Mouse (Mus musculus) kidney, embryonic 14.5 days (tissue): ENCODE data around the gene Pnkp. TPM values are rescaled to one million over a fixed set of nuclear protein-coding genes. Genes with fewer than 3 reads are reported as not detected.

Experiments used
- ATAC-seq: fragments of 200-750 bp; cut with Nextera tagmentation; 2 replicates; pipeline ENCODE4 v1.8.0; 2017; ENCODE audit warnings: moderate number of reproducible peaks, mild to moderate bottlenecking, moderate TSS enrichment, moderate library complexity; ENCODE audit not compliant: low FRiP score, low TSS enrichment
- H3K27ac ChIP-seq: fragments of 300-500 bp; sonication (generic); 2 replicates; pipeline ENCODE4 v1.5.1; 2014; ENCODE audit warnings: low read depth, mild to moderate bottlenecking, low read length, moderate library complexity, mixed read lengths
- H3K27me3 ChIP-seq: fragments of 300-500 bp; sonication (generic); 2 replicates; pipeline ENCODE4 v1.6.1; 2014; ENCODE audit warnings: mild to moderate bottlenecking, low read length; ENCODE audit not compliant: control insufficient read depth, insufficient read depth
- H3K36me3 ChIP-seq: fragments of 300-500 bp; sonication (generic); 2 replicates; pipeline ENCODE4 v1.6.1; 2014; ENCODE audit warnings: low read length, mixed read lengths; ENCODE audit not compliant: control insufficient read depth, insufficient read depth
- H3K4me1 ChIP-seq: fragments of 300-500 bp; sonication (generic); 2 replicates; pipeline ENCODE4 v1.6.1; 2014; ENCODE audit warnings: low read length, mixed read lengths; ENCODE audit not compliant: control insufficient read depth, insufficient read depth
- H3K4me2 ChIP-seq: fragments of 300-500 bp; sonication (generic); replicated peaks from 2 replicates; pipeline ENCODE4 v1.6.1; 2014; ENCODE audit warnings: low read depth, mild to moderate bottlenecking, low read length
- H3K4me3 ChIP-seq: fragments of 300-500 bp; sonication (generic); 2 replicates; pipeline ENCODE4 v1.5.1; 2014; ENCODE audit warnings: mild to moderate bottlenecking, low read length
- H3K9ac ChIP-seq: fragments of 300-500 bp; sonication (generic); 2 replicates; pipeline ENCODE4 v1.6.1; 2014; ENCODE audit warnings: low read depth, mild to moderate bottlenecking, low read length, moderate library complexity
- H3K9me3 ChIP-seq: fragments of 300-500 bp; sonication (generic); 2 replicates; pipeline ENCODE4 v1.6.1; 2016; ENCODE audit warnings: low read length; ENCODE audit not compliant: control insufficient read depth
- WGBS: fragments of 180-500 bp; shearing (Covaris S2); extraction: QIAGEN DNeasy Blood & Tissue Kit; methylation state at CpG from one replicate; pipeline ENCODE4 v1.1.7; 2014; 5-methylcytosine and 5-hydroxymethylcytosine counted together
- polyA plus RNA-seq: library from polyadenylated mRNA; unstranded; fragments of >200 nt; fragmentation: Nextera tagmentation; extraction: Ambion mirVana; gene quantifications from 2 replicates; pipeline ENCODE4 v1.2.1, GENCODE M21; 2014

Pnkp gene
- polyA plus RNA-seq, 1 experiment from 2014 or later = 30.4 TPM

DNA sequence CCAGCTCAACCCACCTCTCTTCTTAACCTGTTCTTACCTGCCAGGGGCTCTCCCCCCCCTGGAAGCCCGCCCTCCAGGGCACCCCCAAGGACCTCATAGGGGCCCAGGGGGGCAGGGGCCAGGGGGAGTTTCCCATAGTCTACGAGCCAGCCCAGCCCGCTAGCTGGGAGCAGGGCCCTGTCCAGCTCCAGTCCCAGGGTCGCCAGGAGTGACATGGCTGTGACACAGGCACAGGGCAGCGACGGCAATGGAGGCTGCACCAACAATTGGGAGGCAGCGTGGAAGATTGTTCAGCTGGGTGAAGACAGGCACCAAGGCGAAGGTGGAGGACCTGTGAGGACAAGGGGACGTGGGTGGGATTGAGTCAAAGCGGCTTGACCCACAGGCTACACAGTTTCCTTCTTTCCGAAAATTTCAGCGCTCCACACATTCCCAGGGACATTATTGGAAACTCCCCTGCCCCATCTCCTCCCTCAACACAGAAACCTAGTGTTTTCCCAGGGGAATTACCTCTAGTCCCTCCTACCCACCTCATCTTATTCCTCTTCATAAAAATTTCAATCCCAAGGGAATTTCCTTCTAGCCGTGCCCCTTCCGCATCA lies 41.9 kb upstream of the Pnkp start:
- Histone ChIP-seq H3K9ac (peak overlapping the region; percentile 98; the same call in 1 of the 2 replicates), H3K4me2 (peak overlapping the region; percentile 67), H3K4me1 (peaks cover 20% of the 10 kb centered on the region), H3K9me3 (no peaks in the 10 kb centered on the region), H3K27me3 (no peaks in the 10 kb centered on the region), H3K4me3 (peak overlapping the region; percentile 87), H3K36me3 (peaks cover 11% of the 10 kb centered on the region; the same call in 1 of the 2 replicates), H3K27ac (peak overlapping the region; percentile 99; the same call in 1 of the 2 replicates)
- 0 out of 2 replicates have a peak, but pooled peaks have one; percentile 0 for ATAC-seq
- WGBS = 35% methylated on average over 14 of the region's 14 CpGs

DNA sequence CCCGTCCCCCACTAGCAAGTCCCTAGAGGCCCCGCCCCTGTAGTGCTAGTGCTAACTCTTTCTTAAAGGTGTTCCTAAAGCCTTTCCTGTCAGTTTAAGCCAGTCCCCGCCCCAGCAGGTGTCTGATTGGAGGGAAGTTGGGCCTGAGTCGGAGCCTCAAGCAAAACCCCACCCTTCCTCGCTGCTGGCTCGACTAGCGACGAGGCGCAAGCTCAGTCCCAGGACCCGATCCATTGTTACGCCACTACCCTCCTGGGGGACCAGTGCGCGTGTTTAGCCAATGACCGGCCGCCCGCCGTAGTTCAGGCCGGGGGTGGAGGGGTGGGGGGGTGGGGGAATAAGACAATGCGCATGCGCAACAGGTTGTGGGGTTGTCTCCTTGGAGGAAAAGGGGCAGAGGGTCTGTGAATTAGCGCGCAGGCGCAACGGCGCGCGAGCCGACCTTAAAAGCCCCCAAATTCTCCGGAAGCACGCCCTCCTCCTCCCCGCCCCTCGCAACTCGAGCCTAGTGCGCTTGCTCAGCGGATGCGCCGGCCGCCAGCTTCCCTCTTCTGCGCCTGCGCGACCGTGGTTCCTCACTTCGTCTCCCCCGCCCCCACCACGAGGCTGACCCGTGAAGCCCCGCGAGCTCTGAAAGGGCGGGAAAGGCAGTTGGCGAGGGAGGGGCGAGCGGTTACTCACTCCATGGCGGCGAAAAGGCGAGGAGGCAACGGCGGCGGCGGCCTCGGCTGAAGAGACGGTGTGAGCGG lies 41.0 kb upstream of the Pnkp start, which contains the start of the genes Nup62 and Il4i1:
Nup62 (plus strand) TSS at position 368 of the 749 bp plus-strand sequence.
Il4i1 (plus strand) TSS at position 667 of the 749 bp plus-strand sequence.
- peaks cover 23% of the 10 kb centered on the region for H3K4me1 ChIP-seq
- peak within 1 kb of the TSS; percentile 87 for H3K4me3 ChIP-seq
- no peaks in the 10 kb centered on the region for H3K9me3 ChIP-seq
- WGBS = 1% methylated on average over 62 of the region's 62 CpGs
- peak within 1 kb of the TSS; percentile 67 for H3K4me2 ChIP-seq
- peaks cover 11% of the 10 kb centered on the region; the same call in 1 of the 2 replicates for H3K36me3 ChIP-seq
- H3K9ac ChIP-seq = peak within 1 kb of the TSS; percentile 98
- peak within 1 kb of the TSS; percentile 99 for H3K27ac ChIP-seq
- ATAC-seq = peak; percentile 96
- H3K27me3 ChIP-seq = no peaks in the 10 kb centered on the region

DNA sequence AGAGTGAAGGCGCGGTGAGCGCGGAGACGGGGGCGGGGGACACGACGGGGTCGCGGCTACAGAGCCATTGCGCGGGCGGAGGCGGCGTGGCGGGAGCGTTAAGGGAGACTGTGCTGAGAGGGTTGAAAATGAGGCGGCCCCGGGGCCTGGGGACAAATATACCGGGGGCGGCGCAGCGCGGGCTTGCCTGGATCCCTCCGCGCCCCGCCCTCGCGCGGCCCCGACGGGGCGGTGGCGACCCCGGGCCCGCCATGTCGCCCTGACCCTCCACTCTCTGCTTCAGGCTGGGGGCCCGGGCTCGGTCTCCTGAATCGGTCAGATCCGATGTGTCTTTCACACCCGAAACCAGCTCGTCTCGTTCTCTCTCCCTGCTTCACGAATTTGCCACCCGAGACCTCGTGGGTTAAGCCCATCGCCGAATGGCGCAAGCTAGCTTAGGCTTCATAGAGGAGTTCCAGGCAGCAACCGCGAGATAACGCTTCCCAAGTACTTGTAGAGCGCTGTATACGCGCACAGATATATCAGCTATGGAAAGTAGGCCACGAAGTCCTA lies 40.4 kb upstream of the Pnkp start, which contains the start of gene Atf5:
Atf5 (minus strand) TSS at position 189 of the 552 bp plus-strand sequence.
- peak within 1 kb of the TSS; percentile 67 for H3K4me2 ChIP-seq
- H3K4me3 ChIP-seq = peak within 1 kb of the TSS; percentile 87
- peak within 1 kb of the TSS; percentile 99 for H3K27ac ChIP-seq
- H3K9me3 ChIP-seq = no peaks in the 10 kb centered on the region
- no peaks in the 10 kb centered on the region for H3K27me3 ChIP-seq
- peaks cover 28% of the 10 kb centered on the region for H3K4me1 ChIP-seq
- H3K36me3 ChIP-seq = peaks cover 7% of the 10 kb centered on the region; the same call in 1 of the 2 replicates
- H3K9ac ChIP-seq = peak within 1 kb of the TSS; percentile 98
- WGBS = under 1% methylated on average over 41 of the region's 57 CpGs
- ATAC-seq = peak; percentile 32

DNA sequence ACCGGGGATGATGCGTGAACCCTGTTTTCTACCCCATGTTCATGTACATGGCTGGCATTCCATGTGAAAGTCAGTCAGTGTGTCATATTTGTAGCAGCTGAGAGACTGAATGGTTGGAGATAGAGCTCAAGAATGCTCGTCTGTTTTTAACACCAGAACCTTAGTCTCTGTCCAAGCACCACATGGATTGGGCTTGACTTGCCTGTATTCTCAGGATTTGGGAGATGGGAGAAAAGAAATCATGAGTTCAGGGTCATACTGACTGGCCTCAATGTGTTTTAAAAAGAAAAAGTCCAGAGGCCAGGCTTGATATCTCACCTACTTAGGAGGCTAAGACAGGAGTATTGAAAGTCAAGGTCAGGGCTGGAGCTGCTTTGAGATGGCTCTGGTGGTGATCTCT lies 39.5 kb upstream of the Pnkp start:
- Histone ChIP-seq H3K9me3 (no peaks in the 10 kb centered on the region), H3K36me3 (peaks cover 7% of the 10 kb centered on the region; the same call in 1 of the 2 replicates), H3K27me3 (no peaks in the 10 kb centered on the region), H3K4me2 (peak overlapping the region; percentile 67), H3K4me3 (peak overlapping the region; percentile 87), H3K4me1 (peaks cover 28% of the 10 kb centered on the region), H3K27ac (no peak overlapping the region), H3K9ac (peak overlapping the region; percentile 98)
- WGBS = 31% methylated on average over 3 of the region's 3 CpGs
- no peak for ATAC-seq

DNA sequence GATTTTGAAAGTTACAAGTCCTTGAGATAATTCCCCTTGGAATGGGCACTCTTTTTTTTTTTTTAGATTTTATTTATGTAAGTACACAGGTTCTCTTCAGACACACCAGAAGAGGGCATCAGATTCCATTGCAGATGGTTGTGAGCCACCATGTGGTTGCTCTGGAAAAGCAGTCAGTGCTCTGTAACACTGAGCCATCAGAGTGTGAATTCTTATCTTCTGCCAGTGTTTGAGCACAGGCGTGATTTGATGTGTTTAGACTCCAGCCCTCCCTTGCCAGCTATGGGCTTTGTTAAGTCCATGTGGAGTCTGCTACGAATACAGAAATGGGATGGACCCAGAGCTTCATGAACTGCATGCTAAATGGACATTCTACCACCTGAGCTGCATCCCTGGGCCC lies 38.8 kb upstream of the Pnkp start:
- Histone ChIP-seq H3K4me2 (peak overlapping the region; percentile 67), H3K9me3 (no peaks in the 10 kb centered on the region), H3K27me3 (no peaks in the 10 kb centered on the region), H3K36me3 (peaks cover 7% of the 10 kb centered on the region; the same call in 1 of the 2 replicates), H3K9ac (peak overlapping the region; percentile 98; the same call in 1 of the 2 replicates), H3K4me3 (peak overlapping the region; percentile 87), H3K27ac (no peak overlapping the region), H3K4me1 (peaks cover 28% of the 10 kb centered on the region)
- ATAC-seq = no peak
- 40% methylated on average over 2 of the region's 2 CpGs for WGBS

DNA sequence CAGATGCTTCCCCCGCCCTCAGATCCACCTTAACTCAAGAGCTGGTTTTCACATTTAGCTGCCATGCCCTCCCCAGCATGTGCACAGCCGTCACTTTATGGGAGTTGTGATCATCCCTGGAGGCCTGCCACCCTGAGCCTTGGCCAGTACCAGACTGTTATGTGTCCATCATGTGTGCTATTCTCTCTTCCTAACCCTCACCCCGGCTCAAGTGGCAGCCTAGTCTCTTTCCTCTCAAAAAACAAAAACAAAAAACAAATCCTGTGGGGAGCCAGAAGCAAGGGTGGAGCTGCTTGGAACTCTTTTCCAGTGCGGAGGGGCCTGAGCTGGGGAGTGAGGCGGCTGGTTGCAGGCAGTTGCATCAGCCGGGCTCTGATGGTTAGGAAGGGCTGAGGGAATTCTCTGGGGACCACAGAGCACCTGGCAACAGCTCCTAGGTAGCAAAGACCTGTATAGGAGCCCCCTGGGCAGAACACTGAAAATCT lies 38.1 kb upstream of the Pnkp start:
- H3K4me3 ChIP-seq = peak overlapping the region; percentile 87
- no peak for ATAC-seq
- H3K4me2 ChIP-seq = peak overlapping the region; percentile 67
- H3K4me1 ChIP-seq = peaks cover 30% of the 10 kb centered on the region
- H3K9me3 ChIP-seq = no peaks in the 10 kb centered on the region
- peaks cover 9% of the 10 kb centered on the region; the same call in 1 of the 2 replicates for H3K36me3 ChIP-seq
- H3K9ac ChIP-seq = peak overlapping the region; percentile 56
- H3K27me3 ChIP-seq = no peaks in the 10 kb centered on the region
- no peak overlapping the region for H3K27ac ChIP-seq
- 45% methylated on average over 6 of the region's 6 CpGs for WGBS

DNA sequence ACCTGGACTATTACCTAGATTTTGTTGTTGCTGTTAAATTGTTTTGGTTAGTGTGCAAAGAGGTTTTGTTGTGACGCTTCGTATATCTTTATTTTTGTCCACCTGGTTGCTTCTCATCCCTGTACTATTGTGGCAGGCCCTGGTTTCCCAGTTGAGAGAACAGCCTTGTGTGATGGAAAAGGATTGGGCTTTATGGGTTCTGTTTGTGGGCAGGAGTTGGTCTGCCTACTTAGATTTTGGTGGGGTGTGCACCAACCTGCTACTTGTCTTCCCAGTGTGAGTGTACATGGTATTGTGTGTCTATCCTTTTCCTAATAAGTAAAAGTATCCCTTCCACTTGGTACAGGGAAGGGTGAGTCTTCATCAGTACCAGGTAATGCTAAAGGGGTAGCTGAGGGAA lies 37.5 kb upstream of the Pnkp start:
- H3K4me1 ChIP-seq = peaks cover 33% of the 10 kb centered on the region
- H3K4me2 ChIP-seq = peak overlapping the region; percentile 67; the same call in 1 of the 2 replicates
- H3K9me3 ChIP-seq = no peaks in the 10 kb centered on the region
- H3K27me3 ChIP-seq = no peaks in the 10 kb centered on the region
- no peak overlapping the region for H3K27ac ChIP-seq
- H3K36me3 ChIP-seq = peaks cover 3% of the 10 kb centered on the region; the same call in 1 of the 2 replicates
- peak overlapping the region; percentile 56; the same call in 1 of the 2 replicates for H3K9ac ChIP-seq
- WGBS = 89% methylated on average over 2 of the region's 2 CpGs
- H3K4me3 ChIP-seq = peak overlapping the region; percentile 87; the same call in 1 of the 2 replicates
- ATAC-seq = no peak

DNA sequence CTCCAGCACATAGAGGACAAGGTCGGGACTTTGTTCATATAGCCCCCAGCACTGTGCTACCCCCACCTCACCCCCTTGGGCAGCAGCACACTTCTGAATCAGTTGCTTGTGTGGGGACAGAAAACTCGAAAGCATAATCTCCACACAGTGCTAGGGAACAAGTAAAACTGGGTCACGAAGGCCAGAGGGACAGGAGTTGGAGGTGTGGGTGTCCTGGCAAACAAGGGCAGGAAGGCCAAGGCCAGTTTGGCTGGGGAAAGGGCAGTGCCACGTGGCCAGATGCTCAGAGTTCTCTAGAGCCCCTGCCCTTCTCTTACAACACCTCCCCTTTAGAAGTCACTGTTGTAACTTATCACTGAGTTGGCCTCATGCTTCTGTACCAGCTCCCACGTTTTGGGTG lies 37.1 kb upstream of the Pnkp start:
- no peaks in the 10 kb centered on the region for H3K27me3 ChIP-seq
- H3K9me3 ChIP-seq = no peaks in the 10 kb centered on the region
- WGBS = 48% methylated on average over 5 of the region's 5 CpGs
- H3K4me2 ChIP-seq = no peak overlapping the region
- no peak overlapping the region for H3K4me3 ChIP-seq
- no peak for ATAC-seq
- no peak overlapping the region for H3K27ac ChIP-seq
- no peak overlapping the region for H3K9ac ChIP-seq
- peaks cover 33% of the 10 kb centered on the region for H3K4me1 ChIP-seq
- peaks cover 3% of the 10 kb centered on the region; the same call in 1 of the 2 replicates for H3K36me3 ChIP-seq
